Mouse (Mus musculus) fibroblast of lung, adult 2 months (primary cell): ENCODE data around the gene Rasal2.

Experiments used
- DNase-seq: peaks from one replicate; pipeline ENCODE4 v3.0.0-alpha.2; 2011; ENCODE audit warnings: low read depth

Gene Rasal2

GRCm38 (mm10) chr1:157412454-157413369 lies at the start of gene Rasal2:
Gene Rasal2, minus strand, starts transcription at chr1:157412595.
- DNase-seq: peak; percentile 91

- no peak for DNase-seq
These were observed 48.9 kb upstream of the Rasal2 start for GRCm38 (mm10) chr1:157461276-157461675.

- no peak for DNase-seq
These were observed 47.5 kb upstream of the Rasal2 start for GRCm38 (mm10) chr1:157459904-157460303.

- no peak for DNase-seq
These were observed 46.2 kb upstream of the Rasal2 start, which contains the start of gene Cryzl2 for GRCm38 (mm10) chr1:157458421-157459208. Gene Cryzl2, plus strand, starts transcription at chr1:157458577.

GRCm38 (mm10) chr1:157457789-157458188 lies 45.4 kb upstream of the Rasal2 start:
- DNase-seq: no peak

- DNase-seq: no peak
These were observed 42.5 kb upstream of the Rasal2 start for GRCm38 (mm10) chr1:157454876-157455275.

GRCm38 (mm10) chr1:157452759-157453549 lies 40.6 kb upstream of the Rasal2 start:
- DNase-seq: no peak

GRCm38 (mm10) chr1:157452284-157452683 lies 39.9 kb upstream of the Rasal2 start:
- no peak for DNase-seq

GRCm38 (mm10) chr1:157449981-157450636 lies 37.7 kb upstream of the Rasal2 start:
- DNase-seq: no peak

- no peak for DNase-seq
These were observed 37.1 kb upstream of the Rasal2 start for GRCm38 (mm10) chr1:157449532-157449931.

- no peak for DNase-seq
These were observed 36.4 kb upstream of the Rasal2 start for GRCm38 (mm10) chr1:157448805-157449188.

- DNase-seq: no peak
These were observed 35.9 kb upstream of the Rasal2 start for GRCm38 (mm10) chr1:157448164-157448804.

- no peak for DNase-seq
These were observed 34.7 kb upstream of the Rasal2 start for GRCm38 (mm10) chr1:157447142-157447541.

GRCm38 (mm10) chr1:157446325-157446724 lies 33.9 kb upstream of the Rasal2 start:
- DNase-seq: peak; percentile 49

GRCm38 (mm10) chr1:157445398-157445910 lies 33.1 kb upstream of the Rasal2 start:
- DNase-seq: no peak

GRCm38 (mm10) chr1:157444632-157445300 lies 32.4 kb upstream of the Rasal2 start:
- DNase-seq: no peak

- no peak for DNase-seq
These were observed 31.5 kb upstream of the Rasal2 start for GRCm38 (mm10) chr1:157443723-157444561.

GRCm38 (mm10) chr1:157443026-157443722 lies 30.8 kb upstream of the Rasal2 start:
- DNase-seq: no peak
